Mouse (Mus musculus): Measurements from ENCODE around the gene Plod1. TPM values are rescaled to one million over a fixed set of nuclear protein-coding genes. Genes with fewer than 3 reads are reported as not detected.

Plod1 gene
- polyA plus RNA-seq, 1 experiment from 2014 or later: 24.9 TPM

DNA sequence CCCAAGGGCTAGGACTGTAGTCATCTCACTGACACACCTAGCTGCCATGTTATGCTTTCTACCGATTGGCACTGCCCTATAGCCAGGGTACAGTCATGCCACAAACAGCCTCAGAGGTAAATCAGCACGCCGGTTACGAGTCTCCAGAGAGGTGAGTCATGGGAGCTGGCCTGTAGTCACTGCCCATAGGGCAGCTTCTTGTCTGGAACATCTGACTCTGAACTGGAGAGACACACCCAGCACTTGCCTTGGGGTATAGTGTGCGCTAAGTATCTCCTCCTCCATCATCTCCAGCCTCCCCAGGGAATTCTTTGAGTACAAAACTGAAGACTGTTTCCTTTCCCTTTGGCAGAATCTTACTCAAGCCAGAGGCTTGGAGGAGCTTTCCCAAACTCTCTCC is 30.3 kb downstream of the Plod1 start:
- Histone ChIP-seq H3K4me2 (no peak overlapping the region), H3K36me3 (peaks cover 18% of the 10 kb centered on the region), H3K9me3 (replicated peaks) (no peaks in the 10 kb centered on the region), H3K9ac (no peak overlapping the region), H3K27me3 (no peaks in the 10 kb centered on the region), H3K4me3 (replicated peaks) (no peak overlapping the region), H3K27ac (no peak overlapping the region), H3K4me1 (replicated peaks) (peaks cover 23% of the 10 kb centered on the region)
- WGBS (ENCODE audit: insufficient replicate concordance): 75% methylated on average over 5 of the region's 5 CpGs
- ATAC-seq (ENCODE audit: low read depth) (no peak), DNase-seq (no peak)

DNA sequence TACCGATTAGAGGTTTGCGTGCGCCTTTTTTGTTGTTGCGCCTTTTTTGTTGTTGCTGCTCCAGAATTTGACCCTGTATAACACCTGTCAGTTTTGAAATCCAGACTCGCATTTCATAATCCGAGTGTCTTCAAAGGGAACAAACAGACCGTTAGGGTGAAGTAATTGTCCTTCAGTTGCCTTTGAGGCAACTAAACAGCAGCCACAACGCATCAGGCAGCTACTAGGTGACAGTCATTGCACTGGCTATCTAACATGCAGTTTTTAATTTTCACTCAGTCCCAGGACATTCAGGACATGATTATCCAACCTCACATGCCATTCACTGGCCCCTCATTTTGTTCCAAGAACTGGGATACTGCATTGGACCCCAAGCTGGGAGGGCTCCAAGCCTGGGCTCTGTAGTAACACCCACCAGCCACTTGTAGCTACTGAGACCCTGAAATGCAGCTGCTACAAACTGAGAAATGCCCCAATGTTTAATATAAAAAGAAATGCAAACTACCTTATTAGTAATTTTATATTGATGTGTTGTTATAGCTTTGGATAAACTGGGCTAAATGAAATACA is 31.4 kb downstream of the Plod1 start:
- Histone ChIP-seq H3K9ac (peak overlapping the region; percentile 91), H3K27ac (peak overlapping the region; percentile 19; the same call in 1 of the 2 replicates), H3K4me1 (replicated peaks) (peaks cover 28% of the 10 kb centered on the region), H3K36me3 (peaks cover 22% of the 10 kb centered on the region), H3K4me2 (peak overlapping the region; percentile 84), H3K9me3 (replicated peaks) (no peaks in the 10 kb centered on the region), H3K4me3 (replicated peaks) (peak overlapping the region; percentile 95), H3K27me3 (no peaks in the 10 kb centered on the region)
- under 1% methylated on average over 8 of the region's 8 CpGs for WGBS (ENCODE audit: insufficient replicate concordance)
- DNase-seq (no peak), ATAC-seq (ENCODE audit: low read depth) (peak; percentile 13)

DNA sequence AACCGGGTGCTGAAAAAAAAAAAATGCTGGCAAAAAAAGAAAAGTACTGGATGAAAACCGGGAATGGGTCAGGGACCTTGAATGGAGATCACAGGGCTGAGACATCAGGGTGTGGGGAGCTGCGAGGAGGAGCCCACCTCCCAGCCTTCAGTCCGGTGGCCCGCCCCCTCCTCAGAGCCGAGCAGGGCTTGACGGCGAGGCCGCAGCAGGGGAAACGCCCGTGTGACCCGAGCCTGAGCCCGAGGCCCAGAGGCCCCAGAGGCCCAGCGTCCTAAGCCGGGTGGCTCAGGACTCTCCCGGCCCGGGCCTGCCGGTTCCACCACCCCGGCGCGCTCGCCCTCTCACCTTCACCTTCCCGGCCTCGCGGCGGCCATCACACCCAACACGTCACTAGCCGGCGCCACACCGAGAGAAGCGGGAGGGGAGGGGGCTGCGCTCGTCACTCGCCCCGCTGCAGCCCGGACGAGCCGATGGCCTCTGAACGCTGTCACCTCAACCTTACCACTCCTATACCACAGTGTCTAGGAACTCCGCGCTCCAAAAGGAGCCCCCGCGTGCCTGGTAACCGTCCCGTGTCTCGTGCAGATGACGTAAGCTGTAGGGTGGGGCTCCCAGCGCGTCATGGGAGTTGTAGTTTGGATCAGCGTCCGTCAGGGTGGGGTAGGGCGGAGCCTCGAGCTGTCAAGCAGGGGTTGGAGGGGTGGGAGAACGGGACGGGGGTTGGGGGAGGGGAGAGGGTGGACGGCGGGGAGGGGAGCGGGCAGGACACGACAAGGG is 32.1 kb downstream of the Plod1 start, which contains the start of gene Mfn2:
TSS of gene Mfn2 (minus strand) at position 392 of the 777 bp plus-strand sequence.
- WGBS (ENCODE audit: insufficient replicate concordance): under 1% methylated on average over 59 of the region's 59 CpGs
- Histone ChIP-seq H3K4me2 (peak within 1 kb of the TSS; percentile 84), H3K27me3 (no peaks in the 10 kb centered on the region), H3K9ac (peak within 1 kb of the TSS; percentile 91), H3K4me3 (replicated peaks) (peak within 1 kb of the TSS; percentile 95), H3K4me1 (replicated peaks) (peaks cover 28% of the 10 kb centered on the region), H3K9me3 (replicated peaks) (no peaks in the 10 kb centered on the region), H3K36me3 (peaks cover 27% of the 10 kb centered on the region), H3K27ac (peak within 1 kb of the TSS; percentile 83)
- ATAC-seq (ENCODE audit: low read depth): peak; percentile 95
- DNase-seq: peak; percentile 85

DNA sequence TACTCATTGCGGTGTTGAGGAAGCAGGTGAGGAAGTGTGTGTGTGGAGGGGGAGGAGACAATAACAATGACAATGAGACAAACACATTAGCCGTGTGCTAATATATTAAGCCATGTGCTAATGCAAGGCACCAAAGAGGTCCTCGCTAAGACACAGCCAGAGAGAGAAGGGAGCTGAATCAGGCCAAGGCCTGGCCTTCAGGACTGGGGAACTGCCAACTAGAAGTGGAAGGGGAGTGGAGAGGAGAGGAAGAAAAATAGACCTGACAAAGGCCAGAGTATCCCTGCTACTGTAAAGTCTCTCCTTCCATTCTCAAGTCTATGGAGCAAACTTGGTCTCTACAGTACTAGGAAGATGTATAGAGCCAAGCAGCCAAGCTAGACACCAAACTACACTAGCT is 33.0 kb downstream of the Plod1 start:
- Histone ChIP-seq H3K27me3 (no peaks in the 10 kb centered on the region), H3K36me3 (peaks cover 33% of the 10 kb centered on the region), H3K9ac (peak overlapping the region; percentile 91), H3K4me3 (replicated peaks) (peak overlapping the region; percentile 95), H3K27ac (peak overlapping the region; percentile 83; the same call in 1 of the 2 replicates), H3K9me3 (replicated peaks) (no peaks in the 10 kb centered on the region), H3K4me1 (replicated peaks) (peaks cover 28% of the 10 kb centered on the region), H3K4me2 (peak overlapping the region; percentile 84)
- WGBS (ENCODE audit: insufficient replicate concordance): 64% methylated on average over 3 of the region's 3 CpGs
- ATAC-seq (ENCODE audit: low read depth) (no peak), DNase-seq (no peak)

DNA sequence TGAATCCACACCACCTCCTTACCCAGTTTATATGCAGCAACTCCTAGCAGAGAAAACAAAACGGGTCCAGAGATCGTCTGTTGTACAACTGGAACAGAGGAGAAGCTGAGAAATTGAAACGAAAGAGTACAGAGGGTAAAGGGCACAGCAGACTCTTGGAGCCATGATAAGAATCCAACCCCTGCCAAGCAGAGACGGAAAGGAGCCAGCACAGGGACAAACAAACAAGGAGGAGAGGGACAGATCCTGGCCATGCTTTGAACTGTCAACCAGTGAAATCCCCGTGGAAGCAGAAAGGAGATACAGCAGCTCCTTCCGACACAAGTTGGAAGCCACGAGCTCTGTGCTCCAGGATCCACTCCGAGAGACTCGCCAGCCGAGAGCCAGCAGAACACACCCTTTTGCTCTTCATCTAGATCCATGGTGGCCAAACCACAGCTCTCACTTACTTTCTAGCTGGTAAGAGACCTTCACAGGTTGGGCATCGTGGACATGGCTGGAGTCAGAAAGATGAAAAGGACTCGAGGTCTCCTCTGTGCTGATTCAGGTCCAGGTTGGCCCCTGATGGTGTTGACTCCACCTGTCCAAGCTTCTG is 33.6 kb downstream of the Plod1 start:
- Histone ChIP-seq H3K36me3 (peaks cover 39% of the 10 kb centered on the region), H3K27ac (no peak overlapping the region), H3K27me3 (no peaks in the 10 kb centered on the region), H3K9me3 (replicated peaks) (no peaks in the 10 kb centered on the region), H3K4me1 (replicated peaks) (peaks cover 28% of the 10 kb centered on the region), H3K9ac (0 out of 2 replicates have a peak overlapping the region, but pooled peaks have one; percentile 91), H3K4me2 (peak overlapping the region; percentile 84; the same call in 1 of the 2 replicates), H3K4me3 (replicated peaks) (peak overlapping the region; percentile 95)
- 84% methylated on average over 12 of the region's 12 CpGs for WGBS (ENCODE audit: insufficient replicate concordance)
- ATAC-seq (ENCODE audit: low read depth) (no peak), DNase-seq (no peak)

DNA sequence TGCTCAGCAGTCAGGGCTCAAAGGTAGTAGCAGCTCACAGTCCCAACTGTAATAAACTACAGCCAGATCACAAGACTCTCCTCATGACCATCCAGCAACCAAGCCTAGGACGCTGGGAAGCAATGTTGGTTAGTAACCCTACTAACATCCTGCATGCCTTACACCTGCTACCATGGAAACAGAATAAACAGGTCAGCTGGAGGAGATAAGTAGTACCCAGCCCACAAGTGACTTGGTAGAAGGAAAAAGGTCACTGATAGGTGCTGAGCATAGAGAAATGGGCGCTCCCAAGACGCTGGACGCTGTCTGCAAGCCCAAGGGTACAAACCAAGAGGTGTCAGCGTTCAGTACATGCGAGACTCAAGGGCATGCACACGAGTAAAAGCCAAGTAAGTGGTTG is 36.1 kb downstream of the Plod1 start:
- ATAC-seq (ENCODE audit: low read depth): no peak
- WGBS (ENCODE audit: insufficient replicate concordance): 82% methylated on average over 7 of the region's 7 CpGs
- H3K27me3 ChIP-seq: no peaks in the 10 kb centered on the region
- H3K36me3 ChIP-seq: peaks cover 65% of the 10 kb centered on the region
- no peak overlapping the region for H3K4me3 ChIP-seq (replicated peaks)
- H3K9me3 ChIP-seq (replicated peaks): no peaks in the 10 kb centered on the region
- peaks cover 28% of the 10 kb centered on the region for H3K4me1 ChIP-seq (replicated peaks)
- H3K27ac ChIP-seq: 0 out of 2 replicates have a peak overlapping the region, but pooled peaks have one; percentile 1
- DNase-seq: no peak
- no peak overlapping the region for H3K9ac ChIP-seq
- no peak overlapping the region for H3K4me2 ChIP-seq

DNA sequence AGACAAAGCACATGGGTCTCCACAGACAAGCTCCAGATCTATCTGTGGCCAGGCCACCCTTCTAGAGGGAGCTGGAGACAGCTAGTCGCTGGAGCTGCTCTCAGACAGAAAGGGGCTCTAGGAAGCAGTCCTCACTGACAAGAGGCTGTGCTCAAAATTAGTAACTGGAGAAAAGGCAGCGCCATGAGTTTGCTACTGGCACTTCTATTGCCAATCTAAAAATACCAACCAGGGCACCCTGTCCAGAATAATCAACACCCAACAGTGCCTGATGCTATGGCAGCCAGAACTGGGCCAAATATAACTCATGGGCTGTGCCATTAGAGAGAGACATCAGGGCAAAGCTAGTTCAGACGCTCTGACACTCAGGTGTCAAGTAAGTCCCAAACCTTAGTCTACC is 39.2 kb downstream of the Plod1 start:
- DNase-seq: no peak
- ATAC-seq (ENCODE audit: low read depth): no peak
- Histone ChIP-seq H3K4me2 (no peak overlapping the region), H3K4me3 (replicated peaks) (no peak overlapping the region), H3K9ac (no peak overlapping the region), H3K9me3 (replicated peaks) (no peaks in the 10 kb centered on the region), H3K27me3 (no peaks in the 10 kb centered on the region), H3K36me3 (peaks cover 82% of the 10 kb centered on the region), H3K4me1 (replicated peaks) (peaks cover 5% of the 10 kb centered on the region; the same call in 1 of the 2 replicates), H3K27ac (no peak overlapping the region)
- WGBS (ENCODE audit: insufficient replicate concordance): 72% methylated on average over 3 of the region's 3 CpGs

DNA sequence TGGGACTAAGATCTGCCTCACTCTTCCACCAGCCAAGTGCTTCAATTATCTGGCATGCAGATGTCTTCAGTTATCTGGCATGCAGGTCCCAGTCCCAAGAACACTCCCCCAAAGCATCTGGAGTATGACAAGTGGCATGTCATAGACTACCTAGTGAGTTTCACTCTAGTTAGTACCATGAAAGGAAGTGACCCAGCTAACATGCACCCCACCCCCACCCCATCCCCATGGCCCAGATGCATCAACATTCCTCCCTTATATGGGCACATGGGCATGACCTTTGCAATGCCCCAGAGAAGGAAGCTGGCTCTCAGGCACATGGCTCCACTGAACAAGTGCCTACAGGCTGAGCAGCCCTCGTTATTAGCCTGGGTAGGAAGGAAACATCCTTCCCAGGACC is 40.2 kb downstream of the Plod1 start:
- Histone ChIP-seq H3K4me3 (replicated peaks) (no peak overlapping the region), H3K27me3 (no peaks in the 10 kb centered on the region), H3K36me3 (peaks cover 84% of the 10 kb centered on the region), H3K27ac (no peak overlapping the region), H3K9ac (no peak overlapping the region), H3K4me1 (replicated peaks) (0 out of 2 replicates have a peak, but pooled peaks cover 5% of the 10 kb centered on the region), H3K4me2 (no peak overlapping the region), H3K9me3 (replicated peaks) (no peaks in the 10 kb centered on the region)
- DNase-seq (no peak), ATAC-seq (ENCODE audit: low read depth) (no peak)
- 57% methylated on average over 1 of the region's 1 CpGs for WGBS (ENCODE audit: insufficient replicate concordance)

DNA sequence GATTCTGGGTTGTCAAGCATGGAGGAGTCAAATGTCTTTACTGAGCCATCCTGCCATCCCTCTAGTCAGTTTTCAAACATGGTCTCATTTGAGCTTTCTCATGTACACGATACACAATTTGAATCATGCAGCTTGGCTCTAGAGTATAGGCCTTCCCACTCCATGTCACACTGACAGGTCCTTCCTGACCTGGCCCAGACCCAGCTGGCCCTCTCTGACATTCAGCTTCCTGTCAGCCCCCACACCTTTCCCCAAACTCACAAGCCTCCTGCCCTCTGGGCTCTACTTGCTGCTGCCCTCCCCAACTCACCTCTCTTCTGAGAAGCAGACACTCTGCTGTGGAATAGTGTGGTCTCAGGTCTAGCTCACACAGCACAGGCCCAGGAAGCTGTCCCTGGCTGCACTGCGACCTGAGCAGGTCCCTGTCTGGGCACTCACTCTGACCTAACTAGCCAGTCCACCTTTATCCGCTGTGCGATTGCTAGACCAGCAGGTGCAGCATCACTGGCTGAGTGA is 40.7 kb downstream of the Plod1 start:
- Histone ChIP-seq H3K4me2 (no peak overlapping the region), H3K36me3 (peaks cover 88% of the 10 kb centered on the region), H3K4me3 (replicated peaks) (no peak overlapping the region), H3K9me3 (replicated peaks) (no peaks in the 10 kb centered on the region), H3K9ac (no peak overlapping the region), H3K27me3 (no peaks in the 10 kb centered on the region), H3K4me1 (replicated peaks) (0 out of 2 replicates have a peak, but pooled peaks cover 3% of the 10 kb centered on the region), H3K27ac (no peak overlapping the region)
- DNase-seq (no peak), ATAC-seq (ENCODE audit: low read depth) (no peak)
- 84% methylated on average over 4 of the region's 4 CpGs for whole genome bisulfite sequencing (ENCODE audit: insufficient replicate concordance)

DNA sequence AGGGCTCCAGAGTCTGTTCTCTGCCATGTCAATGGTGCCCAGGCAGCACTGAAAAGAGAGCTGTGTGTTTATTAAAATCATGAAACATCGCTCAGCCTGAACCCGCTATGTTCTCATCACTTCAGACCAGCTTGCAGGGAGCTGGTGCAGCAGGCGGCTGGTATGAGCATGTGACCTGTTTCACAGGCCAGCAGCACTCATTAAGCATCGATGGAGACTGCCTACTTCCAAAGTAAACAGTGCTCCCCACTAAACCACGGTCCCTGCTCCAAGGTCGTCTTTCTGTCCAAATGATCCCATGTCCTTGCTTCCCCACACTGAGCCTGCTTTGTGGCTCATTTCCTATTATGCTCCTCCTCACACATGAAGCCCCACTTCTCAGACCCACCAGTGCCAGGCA is 46.2 kb downstream of the Plod1 start:
- H3K4me1 ChIP-seq (replicated peaks): no peaks in the 10 kb centered on the region
- peaks cover 89% of the 10 kb centered on the region for H3K36me3 ChIP-seq
- DNase-seq (no peak), ATAC-seq (ENCODE audit: low read depth) (no peak)
- H3K9me3 ChIP-seq (replicated peaks): no peaks in the 10 kb centered on the region
- H3K27me3 ChIP-seq: no peaks in the 10 kb centered on the region
- no peak overlapping the region for H3K4me3 ChIP-seq (replicated peaks)
- 74% methylated on average over 6 of the region's 6 CpGs for WGBS (ENCODE audit: insufficient replicate concordance)
- no peak overlapping the region for H3K4me2 ChIP-seq
- H3K9ac ChIP-seq: no peak overlapping the region
- H3K27ac ChIP-seq: no peak overlapping the region

DNA sequence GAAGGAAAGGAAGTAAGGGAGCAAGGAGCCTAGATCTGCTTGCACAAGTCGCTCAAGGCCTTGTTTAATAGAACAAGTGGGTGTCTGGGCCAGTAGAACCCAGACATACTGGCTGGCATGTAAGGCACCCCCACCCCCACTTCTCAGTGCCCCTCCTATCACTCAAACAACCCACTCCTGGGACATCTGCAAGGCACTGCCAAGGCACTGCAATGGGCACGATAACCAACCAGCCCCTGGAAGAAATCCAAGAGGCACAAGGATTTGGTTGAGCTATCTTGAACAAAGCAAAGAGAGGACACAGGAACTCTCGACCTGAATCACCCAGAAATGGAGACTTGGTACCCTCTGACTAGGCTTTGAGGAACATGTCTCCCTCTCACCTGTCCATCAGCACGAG is 48.3 kb downstream of the Plod1 start:
- H3K4me1 ChIP-seq (replicated peaks): no peaks in the 10 kb centered on the region

More for the DNA sequence above, 48.3 kb downstream of the Plod1 start:
- H3K9me3 ChIP-seq (replicated peaks): no peaks in the 10 kb centered on the region
- H3K4me2 ChIP-seq: no peak overlapping the region
- 83% methylated on average over 4 of the region's 4 CpGs for WGBS (ENCODE audit: insufficient replicate concordance)
- DNase-seq (no peak), ATAC-seq (ENCODE audit: low read depth) (no peak)
- H3K9ac ChIP-seq: no peak overlapping the region
- H3K27ac ChIP-seq: no peak overlapping the region
- no peaks in the 10 kb centered on the region for H3K27me3 ChIP-seq
- peaks cover 90% of the 10 kb centered on the region for H3K36me3 ChIP-seq
- no peak overlapping the region for H3K4me3 ChIP-seq (replicated peaks)
